Mouse (Mus musculus): ENCODE results near the gene Ptprn2.

The Ptprn2 gene

GRCm38 (mm10) chr12:116772081-116772566 is 286.6 kb downstream of the Ptprn2 start:
- DNase-seq (ENCODE audit: low read depth in 2 of 2, low spot score in 2 of 2), result no peak

- no peak for DNase-seq (ENCODE audit: low read depth in 2 of 2, low spot score in 2 of 2)
These were observed 287.8 kb downstream of the Ptprn2 start for GRCm38 (mm10) chr12:116773344-116773743.

GRCm38 (mm10) chr12:116776447-116776846 is 290.9 kb downstream of the Ptprn2 start:
- no peak for DNase-seq (ENCODE audit: low read depth in 2 of 2, low spot score in 2 of 2)

- DNase-seq (ENCODE audit: low read depth in 2 of 2, low spot score in 2 of 2), result no peak
These were observed 292.9 kb downstream of the Ptprn2 start for GRCm38 (mm10) chr12:116778095-116779090.

- DNase-seq (ENCODE audit: low read depth in 2 of 2, low spot score in 2 of 2), result no peak
These were observed 294.9 kb downstream of the Ptprn2 start for GRCm38 (mm10) chr12:116780419-116780818.

- no peak for DNase-seq (ENCODE audit: low read depth in 2 of 2, low spot score in 2 of 2)
These were observed 300.2 kb downstream of the Ptprn2 start for GRCm38 (mm10) chr12:116785731-116786130.

GRCm38 (mm10) chr12:116788346-116788745 is 302.8 kb downstream of the Ptprn2 start:
- DNase-seq (ENCODE audit: low read depth in 2 of 2, low spot score in 2 of 2), result no peak

- DNase-seq (ENCODE audit: low read depth in 2 of 2, low spot score in 2 of 2), result no peak
These were observed 317.8 kb downstream of the Ptprn2 start for GRCm38 (mm10) chr12:116803331-116803730.

GRCm38 (mm10) chr12:116804712-116805111 is 319.2 kb downstream of the Ptprn2 start:
- no peak for DNase-seq (ENCODE audit: low read depth in 2 of 2, low spot score in 2 of 2)

- no peak for DNase-seq (ENCODE audit: low read depth in 2 of 2, low spot score in 2 of 2)
These were observed 319.7 kb downstream of the Ptprn2 start for GRCm38 (mm10) chr12:116805129-116805809.

- DNase-seq (ENCODE audit: low read depth in 2 of 2, low spot score in 2 of 2), result no peak
These were observed 320.6 kb downstream of the Ptprn2 start for GRCm38 (mm10) chr12:116806089-116806488.

GRCm38 (mm10) chr12:116813012-116813411 is 327.5 kb downstream of the Ptprn2 start:
- DNase-seq (ENCODE audit: low read depth in 2 of 2, low spot score in 2 of 2), result no peak

GRCm38 (mm10) chr12:116819836-116820235 is 334.3 kb downstream of the Ptprn2 start:
- DNase-seq (ENCODE audit: low read depth in 2 of 2, low spot score in 2 of 2), result no peak

- no peak for DNase-seq (ENCODE audit: low read depth in 2 of 2, low spot score in 2 of 2)
These were observed 337.8 kb downstream of the Ptprn2 start for GRCm38 (mm10) chr12:116823341-116823740.

GRCm38 (mm10) chr12:116827748-116828147 is 342.2 kb downstream of the Ptprn2 start:
- DNase-seq (ENCODE audit: low read depth in 2 of 2, low spot score in 2 of 2), result no peak

- DNase-seq (ENCODE audit: low read depth in 2 of 2, low spot score in 2 of 2), result no peak
These were observed 353.2 kb downstream of the Ptprn2 start for GRCm38 (mm10) chr12:116838611-116839192.

GRCm38 (mm10) chr12:116842723-116843272 is 357.3 kb downstream of the Ptprn2 start:
- no peak for DNase-seq (ENCODE audit: low read depth in 2 of 2, low spot score in 2 of 2)

GRCm38 (mm10) chr12:116846220-116846619 is 360.7 kb downstream of the Ptprn2 start:
- DNase-seq (ENCODE audit: low read depth in 2 of 2, low spot score in 2 of 2), result no peak

- DNase-seq (ENCODE audit: low read depth in 2 of 2, low spot score in 2 of 2), result no peak
These were observed 361.5 kb downstream of the Ptprn2 start for GRCm38 (mm10) chr12:116847021-116847420.

- no peak for DNase-seq (ENCODE audit: low read depth in 2 of 2, low spot score in 2 of 2)
These were observed 370.8 kb downstream of the Ptprn2 start for GRCm38 (mm10) chr12:116856307-116856706.

- no peak for DNase-seq (ENCODE audit: low read depth in 2 of 2, low spot score in 2 of 2)
These were observed 376.0 kb downstream of the Ptprn2 start for GRCm38 (mm10) chr12:116861360-116862017.
